8 mouse cellular contexts compared by ENCODE assay signal in the genomic region with DNA sequence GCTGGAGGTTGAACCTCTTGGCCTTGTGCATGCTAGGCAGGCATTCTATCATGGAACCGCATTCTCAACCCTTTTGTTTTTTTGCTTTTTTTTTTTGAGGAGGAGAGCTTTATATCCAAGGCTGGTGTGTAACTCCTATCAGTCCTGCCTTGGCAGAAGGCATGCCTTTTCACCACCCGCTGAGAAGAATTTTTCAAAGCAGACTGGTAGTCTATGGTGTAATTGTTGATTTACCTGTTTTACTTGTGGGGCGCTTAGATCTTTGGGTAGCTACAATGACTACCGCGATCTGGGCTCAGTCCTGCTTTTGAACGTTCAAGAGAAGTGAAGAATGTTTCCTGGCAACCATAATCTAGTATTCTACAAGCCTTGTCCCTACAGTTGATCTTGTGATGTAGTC. TPM values are rescaled to one million over a fixed set of nuclear protein-coding genes. Genes with fewer than 3 reads are reported as not detected.
DNase-seq lines count a peak whose midpoint lies in the region; ATAC-seq and TF ChIP-seq lines count a peak whose summit lies in the region.

No protein-coding gene starts in this region.

- H3K4me2 ChIP-seq in forebrain, embryonic 13.5 days = peak overlapping the region; percentile 80
- H3K4me2 ChIP-seq in liver, embryonic 14.5 days (ENCODE audit: low read depth) = peak overlapping the region; percentile 91

- no peak for TF ChIP-seq CTCF in cerebellum, adult 2 months (IDR thresholded peaks at IDR 0.05; ENCODE audit: borderline replicate concordance, insufficient read depth, low read depth, low read length)
- no peak for TF ChIP-seq CTCF in liver, embryonic 14.5 days (IDR thresholded peaks at IDR 0.05; ENCODE audit: low read depth)

- H3K9me3 ChIP-seq in forebrain, embryonic 13.5 days (replicated peaks) = no peaks in the 10 kb centered on the region
- no peaks in the 10 kb centered on the region for H3K9me3 ChIP-seq in liver, embryonic 14.5 days (ENCODE audit: control insufficient read depth, low read length)

- H3K4me1 ChIP-seq in cerebellum, adult 2 months (ENCODE audit: control insufficient read depth, insufficient read depth, low read length) = no peaks in the 10 kb centered on the region; the same call in 1 of the 2 replicates
- H3K4me1 ChIP-seq in forebrain, embryonic 13.5 days = peaks cover 23% of the 10 kb centered on the region
- peaks cover 15 to 17% of the 10 kb centered on the region in 2 experiments for H3K4me1 ChIP-seq in liver, embryonic 14.5 days (replicated peaks; ENCODE audit: control insufficient read depth in 2 of 2, insufficient read depth in 2 of 2, low read length in 1 of 2)

- H3K9ac ChIP-seq in forebrain, embryonic 13.5 days = peak overlapping the region; percentile 94
- H3K9ac ChIP-seq in liver, embryonic 14.5 days (replicated peaks) = peak overlapping the region; percentile 53

- no peak for ATAC-seq in forebrain, embryonic 13.5 days
- ATAC-seq in liver, embryonic 14.5 days (ENCODE audit: insufficient read depth) = no peak

- peak in 1 of 2 experiments; percentile 21 for DNase-seq in cerebellum, adult 2 months
- DNase-seq in cerebellum, postnatal 4 days (ENCODE audit: low spot score in 2 of 2) = no peak
- DNase-seq in A20 (ENCODE audit: low read depth, low spot score) = peak; percentile 34
- no peak for DNase-seq in liver, embryonic 14.5 days (ENCODE audit: low read depth in 3 of 3, low spot score in 3 of 3)
- no peak for DNase-seq in thymus, postnatal 36 days
- DNase-seq in layer of hippocampus, postnatal 10 days (ENCODE audit: low spot score in 2 of 2) = no peak
- no peak for DNase-seq in thymus, adult 18-20 months

- TF ChIP-seq POLR2A in cerebellum, adult 2 months (IDR thresholded peaks at IDR 0.05; ENCODE audit: borderline replicate concordance, insufficient read depth, low read length) = no peak

- WGBS in cerebellum, adult 2 months = 41% methylated on average over 6 of the region's 6 CpGs
- whole genome bisulfite sequencing in forebrain, embryonic 13.5 days = 74% methylated on average over 6 of the region's 6 CpGs
- 42% methylated on average over 6 of the region's 6 CpGs for WGBS in liver, embryonic 14.5 days (ENCODE audit: insufficient replicate concordance)

- TF ChIP-seq EP300 in liver, embryonic 14.5 days (IDR thresholded peaks at IDR 0.05; ENCODE audit: low read depth) = no peak

- no peak overlapping the region for H3K27ac ChIP-seq in cerebellum, adult 2 months (ENCODE audit: insufficient read depth, low read length)
- no peak overlapping the region for H3K27ac ChIP-seq in forebrain, embryonic 13.5 days
- H3K27ac ChIP-seq in liver, embryonic 14.5 days = no peak overlapping the region

- H3K36me3 ChIP-seq in forebrain, embryonic 13.5 days (ENCODE audit: poor library complexity, severe bottlenecking) = peaks cover 11% of the 10 kb centered on the region
- H3K36me3 ChIP-seq in liver, embryonic 14.5 days (replicated peaks; ENCODE audit: control insufficient read depth, insufficient read depth, low read depth) = peaks cover 4% of the 10 kb centered on the region

- no peaks in the 10 kb centered on the region for H3K27me3 ChIP-seq in cerebellum, adult 2 months (ENCODE audit: control insufficient read depth, insufficient read depth, low read length)
- H3K27me3 ChIP-seq in forebrain, embryonic 13.5 days = no peaks in the 10 kb centered on the region
- H3K27me3 ChIP-seq in liver, embryonic 14.5 days (ENCODE audit: control insufficient read depth, insufficient read depth, low read length) = no peaks in the 10 kb centered on the region

- peak overlapping the region; percentile 67 for H3K4me3 ChIP-seq in cerebellum, adult 2 months (replicated peaks; ENCODE audit: insufficient read depth, low read depth, low read length)
- H3K4me3 ChIP-seq in forebrain, embryonic 13.5 days = peak overlapping the region; percentile 89
- H3K4me3 ChIP-seq in liver, embryonic 14.5 days (ENCODE audit: insufficient read depth in 1 of 2, low read depth in 2 of 2, low read length in 2 of 2) = peak overlapping the region; percentile 68 to 78

RNA-seq across cellular contexts. Expression of a gene that starts 0.9 kb away (rescaled TPM):
- polyA plus RNA-seq in cerebellum, adult 2 months (2012; rRNA removed) = 57.2 and 60.5 TPM in 2 replicates
- 110 and 118 TPM in 2 replicates for polyA plus RNA-seq in forebrain, embryonic 13.5 days (2015; fragmentation: Nextera tagmentation; extraction: Ambion mirVana)
- polyA plus RNA-seq in liver, embryonic 14.5 days (2012; rRNA removed) = 47.9 and 77.4 TPM in 2 replicates
- 84.1 and 85.7 TPM in 2 replicates for polyA plus RNA-seq in liver, embryonic 14.5 days (2014; fragmentation: Nextera tagmentation; extraction: Ambion mirVana)
- total RNA-seq in layer of hippocampus, postnatal 10 days (2021) = 10 to 100 TPM; 37.9 to 49.7 TPM

RNA-seq across cellular contexts. Expression of a gene that starts 0.9 kb away (rescaled TPM):
- 83.4 and 85.9 TPM in 2 replicates for polyA plus RNA-seq in cerebellum, adult 2 months (2012; rRNA removed)
- 66.8 and 80.7 TPM in 2 replicates for polyA plus RNA-seq in forebrain, embryonic 13.5 days (2015; fragmentation: Nextera tagmentation; extraction: Ambion mirVana)
- 11.2 and 18.3 TPM in 2 replicates for polyA plus RNA-seq in liver, embryonic 14.5 days (2012; rRNA removed)
- 21.9 and 24.2 TPM in 2 replicates for polyA plus RNA-seq in liver, embryonic 14.5 days (2014; fragmentation: Nextera tagmentation; extraction: Ambion mirVana)
- total RNA-seq in layer of hippocampus, postnatal 10 days (2021) = 10 to 100 TPM; 72.4 to 72.7 TPM

RNA-seq across cellular contexts. Expression of a gene that starts 36.8 kb away (rescaled TPM):
- polyA plus RNA-seq in cerebellum, adult 2 months (2012; rRNA removed) = 15.4 and 15.7 TPM in 2 replicates
- polyA plus RNA-seq in forebrain, embryonic 13.5 days (2015; fragmentation: Nextera tagmentation; extraction: Ambion mirVana) = 0.17 TPM in 1 of 2 replicates, not detected in the other
- polyA plus RNA-seq in liver, embryonic 14.5 days (2012; rRNA removed) = 0.22 TPM in 1 of 2 replicates, not detected in the other
- not detected in 2 replicates for polyA plus RNA-seq in liver, embryonic 14.5 days (2014; fragmentation: Nextera tagmentation; extraction: Ambion mirVana)
- total RNA-seq in layer of hippocampus, postnatal 10 days (2021) = 1 to 10 TPM; 7.2 to 7.4 TPM

Comparison
In these comparisons a context has a peak if more than half of its experiments do, and no peak if none do; other contexts are left out.
1. RNA of a gene that starts 36.8 kb away (polyA plus RNA-seq): 15.4 to 15.7 TPM in cerebellum, adult 2 months; 0.22 TPM in liver, embryonic 14.5 days and 0.17 TPM in forebrain, embryonic 13.5 days; every median in the first group is over 10 times any median in the second.
2. Peak in every context shown above with its lines, with median percentiles within 50 percentile points of each other: H3K4me3 ChIP-seq.